Mouse (Mus musculus) kidney, embryonic 16.5 days (tissue): ENCODE measurements around the gene Slc30a2. TPM values are rescaled to one million over a fixed set of nuclear protein-coding genes. Genes with fewer than 3 reads are reported as not detected.

Experiments
- ATAC-seq: fragments of 200-750 bp; cut with Nextera tagmentation; 2 replicates; pipeline ENCODE4 v1.8.0; 2017; ENCODE audit warnings: moderate TSS enrichment; ENCODE audit not compliant: low FRiP score, low TSS enrichment
- H3K27ac ChIP-seq: fragments of 300-500 bp; sonication (generic); 2 replicates; pipeline ENCODE4 v1.5.1; 2014; ENCODE audit warnings: low read length
- H3K27me3 ChIP-seq: fragments of 300-500 bp; sonication (generic); 2 replicates; pipeline ENCODE4 v1.6.1; 2014; ENCODE audit warnings: low read length, control low read depth, mixed read lengths; ENCODE audit not compliant: insufficient read depth
- H3K36me3 ChIP-seq: fragments of 300-500 bp; sonication (generic); 2 replicates; pipeline ENCODE4 v1.6.1; 2014; ENCODE audit warnings: low read length, control low read depth, mixed read lengths; ENCODE audit not compliant: insufficient read depth
- H3K4me1 ChIP-seq: fragments of 300-500 bp; sonication (generic); 2 replicates; pipeline ENCODE4 v1.6.1; 2014; ENCODE audit warnings: low read length, control low read depth, mixed read lengths; ENCODE audit not compliant: insufficient read depth
- H3K4me2 ChIP-seq: fragments of 300-500 bp; sonication (generic); replicated peaks from 2 replicates; pipeline ENCODE4 v1.6.1; 2014; ENCODE audit warnings: low read depth, low read length
- H3K4me3 ChIP-seq: fragments of 300-500 bp; sonication (generic); 2 replicates; pipeline ENCODE4 v1.5.1; 2014; ENCODE audit warnings: mild to moderate bottlenecking, low read length
- H3K9ac ChIP-seq: fragments of 300-500 bp; sonication (generic); replicated peaks from 2 replicates; pipeline ENCODE4 v1.6.1; 2014; ENCODE audit warnings: low read length
- H3K9me3 ChIP-seq: fragments of 300-500 bp; sonication (generic); 2 replicates; pipeline ENCODE4 v1.6.1; 2016; ENCODE audit warnings: low read length, control low read depth
- WGBS: fragments of 180-500 bp; shearing (Covaris S2); extraction: QIAGEN DNeasy Blood & Tissue Kit; methylation state at CpG from one replicate; pipeline ENCODE4 v1.1.7; 2014; 5-methylcytosine and 5-hydroxymethylcytosine counted together
- polyA plus RNA-seq: library from polyadenylated mRNA; unstranded; fragments of >200 nt; fragmentation: Nextera tagmentation; extraction: Ambion mirVana; gene quantifications from 2 replicates; pipeline ENCODE4 v1.2.1, GENCODE M21; 2015

The Slc30a2 gene
- polyA plus RNA-seq, 1 experiment from 2014 or later, result 0.92 TPM

GRCm38 (mm10) chr4:134401856-134402570 lies 59.0 kb downstream of the Slc30a2 start:
- no peaks in the 10 kb centered on the region for H3K27me3 ChIP-seq
- H3K4me2 ChIP-seq, result peak overlapping the region; percentile 59
- no peaks in the 10 kb centered on the region for H3K36me3 ChIP-seq
- no peaks in the 10 kb centered on the region for H3K9me3 ChIP-seq
- H3K4me3 ChIP-seq, result no peak overlapping the region
- H3K4me1 ChIP-seq, result peaks cover 20% of the 10 kb centered on the region
- no peak for ATAC-seq
- H3K27ac ChIP-seq, result no peak overlapping the region
- WGBS, result 64% methylated on average over 16 of the region's 16 CpGs
- H3K9ac ChIP-seq, result no peak overlapping the region

- no peaks in the 10 kb centered on the region for H3K9me3 ChIP-seq
- H3K9ac ChIP-seq, result no peak overlapping the region
- H3K27me3 ChIP-seq, result no peaks in the 10 kb centered on the region
- WGBS, result 60% methylated on average over 16 of the region's 16 CpGs
- peaks cover 16% of the 10 kb centered on the region for H3K4me1 ChIP-seq
- H3K4me3 ChIP-seq, result no peak overlapping the region
- peak; percentile 42; the same call in 1 of the 2 replicates for ATAC-seq
- no peak overlapping the region for H3K4me2 ChIP-seq
- H3K27ac ChIP-seq, result no peak overlapping the region
- no peaks in the 10 kb centered on the region for H3K36me3 ChIP-seq
Measured at GRCm38 (mm10) chr4:134402571-134403262, 59.7 kb downstream of the Slc30a2 start.

GRCm38 (mm10) chr4:134403721-134404120 lies 60.7 kb downstream of the Slc30a2 start:
- Histone ChIP-seq H3K9ac (no peak overlapping the region), H3K27ac (no peak overlapping the region), H3K4me2 (no peak overlapping the region), H3K27me3 (no peaks in the 10 kb centered on the region), H3K4me3 (no peak overlapping the region), H3K9me3 (no peaks in the 10 kb centered on the region), H3K4me1 (peaks cover 16% of the 10 kb centered on the region), H3K36me3 (no peaks in the 10 kb centered on the region)
- 63% methylated on average over 7 of the region's 7 CpGs for WGBS
- no peak for ATAC-seq

Other genes starting within 250 kb of the Slc30a2 start
- 7.4 and 7.6 TPM in 2 replicates for gene Cd52, start 248.1 kb upstream of the Slc30a2 start, polyA plus RNA-seq
- gene Ubxn11, start 240.6 kb upstream of the Slc30a2 start, polyA plus RNA-seq, result 13.5 and 13.8 TPM in 2 replicates
- 389 and 435 TPM in 2 replicates for gene Sh3bgrl3, start 214.4 kb upstream of the Slc30a2 start, polyA plus RNA-seq
- 112 and 141 TPM in 2 replicates for gene Cep85, start 156.1 kb upstream of the Slc30a2 start, polyA plus RNA-seq
- gene Gm7534, start 140.2 kb upstream of the Slc30a2 start, polyA plus RNA-seq, result 0.25 and 0.28 TPM in 2 replicates
- 0.24 and 0.35 TPM in 2 replicates for gene Catsper4, start 115.8 kb upstream of the Slc30a2 start, polyA plus RNA-seq
- 9.6 and 10.9 TPM in 2 replicates for gene Cnksr1, start 104.8 kb upstream of the Slc30a2 start, polyA plus RNA-seq
- 0.62 and 0.67 TPM in 2 replicates for gene E130218I03Rik, start 99.5 kb upstream of the Slc30a2 start, polyA plus RNA-seq
- 15.0 and 15.8 TPM in 2 replicates for gene Zfp593, start 97.6 kb upstream of the Slc30a2 start, polyA plus RNA-seq
- not detected in 2 replicates for gene Gm30191, start 96.2 kb upstream of the Slc30a2 start, polyA plus RNA-seq
- gene Grrp1, start 89.1 kb upstream of the Slc30a2 start, polyA plus RNA-seq, result 12.2 and 12.8 TPM in 2 replicates
- gene Pdik1l, start 55.3 kb upstream of the Slc30a2 start, polyA plus RNA-seq, result 19.2 and 20.2 TPM in 2 replicates
- 3.3 and 4.1 TPM in 2 replicates for gene Trim63, start 28.1 kb upstream of the Slc30a2 start, polyA plus RNA-seq
- 0.32 and 0.61 TPM in 2 replicates for gene Extl1, start 40.7 kb downstream of the Slc30a2 start, polyA plus RNA-seq
- 19.5 and 20.1 TPM in 2 replicates for gene Pafah2, start 53.1 kb downstream of the Slc30a2 start, polyA plus RNA-seq
- 1,595 and 1,651 TPM in 2 replicates for gene Stmn1, start 125.1 kb downstream of the Slc30a2 start, polyA plus RNA-seq
- 3.3 and 4.4 TPM in 2 replicates for gene Paqr7, start 153.5 kb downstream of the Slc30a2 start, polyA plus RNA-seq
- gene Aunip, start 167.8 kb downstream of the Slc30a2 start, polyA plus RNA-seq, result 15.1 and 16.3 TPM in 2 replicates
- gene Mtfr1l, start 192.2 kb downstream of the Slc30a2 start, polyA plus RNA-seq, result 126 and 127 TPM in 2 replicates
- gene Selenon, start 209.0 kb downstream of the Slc30a2 start, polyA plus RNA-seq, result 9.5 and 9.7 TPM in 2 replicates